Mouse (Mus musculus): Measurements from ENCODE around the gene Ccl20. TPM values are rescaled to one million over a fixed set of nuclear protein-coding genes. Genes with fewer than 3 reads are reported as not detected.

The Ccl20 gene
- not detected in 2 replicates for total RNA-seq (2015)
- total RNA-seq (2017), result not detected in 2 replicates

GRCm38 (mm10) chr1:83116447-83117137, at the start of gene Ccl20:
Gene Ccl20 (plus strand): TSS chr1:83116766.
- ATAC-seq (ENCODE audit: poor library complexity, severe bottlenecking), result no peak

GRCm38 (mm10) chr1:83067205-83067604, 49.4 kb upstream of the Ccl20 start:
- ATAC-seq (ENCODE audit: poor library complexity, severe bottlenecking), result no peak

GRCm38 (mm10) chr1:83075526-83076189, 40.9 kb upstream of the Ccl20 start:
- no peak for ATAC-seq (ENCODE audit: poor library complexity, severe bottlenecking)

DNA sequence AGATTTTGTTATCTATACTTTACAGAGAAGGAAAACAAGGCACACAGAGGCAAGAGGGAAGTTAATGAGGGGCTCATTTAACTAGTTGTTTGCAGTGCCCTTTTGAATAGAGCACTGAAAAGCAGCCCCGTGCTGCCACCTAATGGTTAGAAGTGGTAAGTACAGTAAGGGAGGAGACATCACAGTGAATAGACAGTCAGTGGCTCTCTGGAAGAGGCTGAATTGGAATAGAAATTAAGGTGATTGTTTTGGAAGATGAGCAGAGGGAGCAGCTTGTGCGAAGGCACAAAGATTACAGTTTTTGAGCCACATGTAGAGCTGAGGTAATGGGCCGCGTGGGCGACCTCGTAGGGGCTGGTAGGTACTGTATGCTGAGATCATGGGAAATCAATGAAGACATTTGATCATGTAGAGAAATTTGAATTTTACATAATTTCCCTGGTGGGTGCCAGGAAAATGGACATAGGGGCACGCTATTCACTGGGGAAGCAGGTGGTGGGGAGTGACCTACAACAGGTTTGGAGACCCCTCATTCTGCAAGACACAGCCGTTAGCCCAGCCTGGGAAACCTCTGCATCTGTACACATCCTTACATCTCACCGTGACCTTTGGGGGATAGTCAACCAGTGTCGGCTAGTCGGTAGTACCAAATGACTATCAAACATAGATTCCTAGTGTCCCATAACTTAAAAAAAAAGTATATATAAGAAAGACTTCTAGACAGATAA, 40.2 kb upstream of the Ccl20 start:
- peak; percentile 70 for ATAC-seq (ENCODE audit: poor library complexity, severe bottlenecking)

GRCm38 (mm10) chr1:83077016-83077415, 39.5 kb upstream of the Ccl20 start:
- no peak for ATAC-seq (ENCODE audit: poor library complexity, severe bottlenecking)

DNA sequence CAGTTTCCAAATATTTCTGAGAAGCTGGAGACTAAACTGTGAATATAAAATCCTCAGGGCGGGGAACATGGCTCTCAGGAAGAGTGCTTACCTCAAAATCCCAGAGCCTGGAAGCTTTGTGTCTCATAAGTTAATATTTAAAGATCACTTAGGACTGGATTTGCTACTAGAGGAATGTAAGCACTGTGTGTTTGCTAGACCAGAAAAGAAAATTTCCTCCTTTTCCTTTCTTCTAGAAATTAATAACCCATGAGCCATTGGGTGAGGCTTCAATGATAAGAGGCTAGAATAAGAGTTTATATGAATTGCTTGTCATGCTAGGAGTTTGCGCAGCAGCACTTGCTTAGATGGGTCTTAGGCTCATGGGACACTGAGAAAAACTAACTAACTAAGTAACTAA, 31.8 kb upstream of the Ccl20 start:
- ATAC-seq (ENCODE audit: poor library complexity, severe bottlenecking), result no peak

DNA sequence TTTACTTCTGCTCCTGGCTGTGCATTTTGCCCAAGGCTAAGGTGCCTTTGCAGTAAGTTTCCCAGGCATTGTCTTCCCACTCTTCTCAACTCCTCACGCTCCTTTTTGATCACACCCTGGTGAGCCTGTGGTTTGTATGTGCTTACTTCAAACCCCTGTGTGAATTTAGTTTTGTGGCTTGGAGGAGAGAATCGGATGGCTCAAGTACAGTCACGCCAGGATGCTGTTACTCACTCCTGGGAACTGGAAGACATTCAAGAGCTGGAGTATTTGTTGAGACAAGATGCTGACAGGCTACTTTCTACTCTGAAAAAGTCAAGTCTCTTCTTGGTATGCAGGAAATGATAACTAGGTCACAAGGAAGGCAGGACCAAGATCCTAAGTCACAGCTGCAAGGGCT, 25.3 kb upstream of the Ccl20 start:
- no peak for ATAC-seq (ENCODE audit: poor library complexity, severe bottlenecking)

GRCm38 (mm10) chr1:83096935-83097334, 19.6 kb upstream of the Ccl20 start:
- ATAC-seq (ENCODE audit: poor library complexity, severe bottlenecking), result no peak

DNA sequence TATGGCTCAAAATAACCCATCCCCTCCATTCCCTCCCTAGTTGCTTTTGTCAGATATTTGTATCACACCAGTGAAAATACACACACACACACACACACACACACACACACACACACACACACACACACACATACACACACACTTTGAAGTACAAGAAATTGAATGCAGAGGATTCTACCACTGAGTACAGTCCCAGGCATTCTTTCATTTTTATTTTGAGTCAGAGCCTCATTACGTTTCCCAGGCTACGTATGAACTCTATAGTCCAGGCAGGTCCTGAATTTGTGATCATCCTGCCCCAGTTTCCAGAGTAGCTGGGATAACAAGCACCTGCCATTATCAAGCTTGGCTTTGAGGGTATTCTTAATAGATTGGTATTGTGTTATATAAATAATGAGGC, 17.4 kb upstream of the Ccl20 start:
- no peak for ATAC-seq (ENCODE audit: poor library complexity, severe bottlenecking)

DNA sequence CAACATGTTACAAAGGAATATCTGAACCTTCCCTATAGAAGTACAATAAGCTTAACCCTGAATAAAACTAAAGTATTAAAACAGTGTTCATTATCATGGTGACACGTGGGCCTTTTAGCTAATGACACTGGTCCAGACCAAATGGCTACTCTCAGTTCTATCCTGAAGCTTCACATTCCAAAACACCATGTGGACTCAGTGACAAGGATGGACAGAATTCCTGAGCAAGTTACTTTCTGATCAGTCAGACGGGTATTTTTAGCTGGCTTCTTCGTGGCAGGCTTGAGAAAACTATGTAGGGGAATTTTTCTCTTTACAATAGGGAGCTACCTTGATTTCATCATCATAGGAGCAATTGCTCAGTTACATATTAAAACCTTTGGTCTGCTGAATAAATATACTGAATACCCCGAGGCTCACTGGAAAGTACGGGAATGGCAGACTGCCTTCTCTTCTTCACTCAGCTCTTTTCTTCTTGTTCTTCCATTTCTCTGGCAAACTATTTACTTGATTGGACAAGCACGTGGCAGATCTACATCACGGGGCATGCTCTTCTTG, 16.9 kb upstream of the Ccl20 start:
- ATAC-seq (ENCODE audit: poor library complexity, severe bottlenecking), result no peak

GRCm38 (mm10) chr1:83101891-83102290, 14.7 kb upstream of the Ccl20 start:
- ATAC-seq (ENCODE audit: poor library complexity, severe bottlenecking), result no peak

GRCm38 (mm10) chr1:83105464-83105863, 11.1 kb upstream of the Ccl20 start:
- ATAC-seq (ENCODE audit: poor library complexity, severe bottlenecking), result no peak

GRCm38 (mm10) chr1:83107410-83107978, 9.1 kb upstream of the Ccl20 start:
- no peak for ATAC-seq (ENCODE audit: poor library complexity, severe bottlenecking)

GRCm38 (mm10) chr1:83110992-83111391, 5.6 kb upstream of the Ccl20 start:
- ATAC-seq (ENCODE audit: poor library complexity, severe bottlenecking), result no peak

GRCm38 (mm10) chr1:83111726-83112125, 4.8 kb upstream of the Ccl20 start:
- no peak for ATAC-seq (ENCODE audit: poor library complexity, severe bottlenecking)

GRCm38 (mm10) chr1:83117217-83117616, 651 bp downstream of the Ccl20 start:
- ATAC-seq (ENCODE audit: poor library complexity, severe bottlenecking), result no peak

DNA sequence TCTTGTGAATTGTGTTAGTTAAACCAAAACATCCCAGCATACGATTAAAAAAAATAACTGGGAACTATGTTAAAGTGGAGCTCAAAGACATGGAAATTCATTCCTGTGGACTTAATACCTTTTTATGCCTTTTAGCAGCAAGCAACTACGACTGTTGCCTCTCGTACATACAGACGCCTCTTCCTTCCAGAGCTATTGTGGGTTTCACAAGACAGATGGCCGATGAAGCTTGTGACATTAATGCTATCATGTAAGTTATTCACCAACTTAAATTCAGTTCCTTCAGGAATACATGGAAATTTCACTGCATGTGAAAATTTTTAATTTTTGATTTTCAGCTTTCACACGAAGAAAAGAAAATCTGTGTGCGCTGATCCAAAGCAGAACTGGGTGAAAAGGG, 1.1 kb downstream of the Ccl20 start:
- no peak for ATAC-seq (ENCODE audit: poor library complexity, severe bottlenecking)

- no peak for ATAC-seq (ENCODE audit: poor library complexity, severe bottlenecking)
These were observed 3.3 kb downstream of the Ccl20 start for GRCm38 (mm10) chr1:83119903-83120302.

DNA sequence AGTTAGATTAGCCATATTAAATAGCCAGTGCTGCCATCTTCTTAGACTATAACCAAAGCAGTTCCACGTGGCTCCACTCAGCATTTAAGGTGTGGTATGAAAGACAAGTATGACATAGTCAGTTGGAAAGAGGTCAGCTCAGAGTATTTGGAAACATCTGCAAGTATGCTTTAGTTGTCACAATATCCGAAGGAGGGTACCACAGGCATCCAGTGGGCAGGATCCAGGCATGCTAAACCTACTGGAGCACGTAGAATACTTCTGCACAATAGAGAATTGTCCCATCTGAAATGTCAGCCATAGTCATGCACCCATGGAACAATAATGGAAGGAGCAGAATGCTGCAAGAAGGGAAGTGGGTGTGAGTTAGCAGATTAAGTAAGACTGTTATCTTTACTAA, 3.7 kb downstream of the Ccl20 start:
- ATAC-seq (ENCODE audit: poor library complexity, severe bottlenecking), result no peak

DNA sequence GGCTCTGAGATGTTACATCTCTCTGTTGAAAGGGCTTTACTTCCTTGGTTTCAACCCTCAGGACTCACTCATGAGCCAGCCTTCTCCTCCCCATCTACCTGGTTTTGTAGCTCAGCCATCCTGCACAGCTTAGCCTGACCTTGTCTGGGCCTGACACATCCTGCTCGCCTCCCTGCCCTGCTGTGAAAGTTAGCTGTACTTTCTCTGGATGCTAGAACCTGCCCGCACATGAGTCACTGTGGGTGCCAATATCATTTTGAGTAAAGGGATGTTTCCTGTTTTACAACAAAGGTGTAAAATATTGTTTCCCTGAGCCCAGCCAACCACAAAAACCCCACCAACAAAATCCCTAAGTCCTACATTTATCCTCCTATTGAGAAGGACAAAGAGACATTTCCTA, 6.6 kb downstream of the Ccl20 start:
- 0 out of 2 replicates have a peak, but pooled peaks have one; percentile 30 for ATAC-seq (ENCODE audit: poor library complexity, severe bottlenecking)

- no peak for ATAC-seq (ENCODE audit: poor library complexity, severe bottlenecking)
These were observed 19.3 kb downstream of the Ccl20 start for GRCm38 (mm10) chr1:83135829-83136228.
